Mouse (Mus musculus) hindbrain, postnatal 0 days (tissue): ENCODE measurements around the gene Atp6v0a1. TPM values are rescaled to one million over a fixed set of nuclear protein-coding genes. Genes with fewer than 3 reads are reported as not detected.

ENCODE experiments used
- ATAC-seq: fragments of 200-750 bp; cut with Nextera tagmentation; 2 replicates; pipeline ENCODE4 v1.8.0; 2017; ENCODE audit warnings: mild to moderate bottlenecking, moderate TSS enrichment, moderate library complexity
- DNase-seq: peaks from one replicate; pipeline ENCODE4 v3.0.0-alpha.2; 2015; ENCODE audit warnings: low spot score
- H3K27ac ChIP-seq: fragments of 300-500 bp; sonication (generic); 2 replicates; pipeline ENCODE4 v1.5.1; 2014; ENCODE audit warnings: mild to moderate bottlenecking
- H3K27me3 ChIP-seq: fragments of 300-500 bp; sonication (generic); 2 replicates; pipeline ENCODE4 v1.6.1; 2014; ENCODE audit warnings: low read length, mixed read lengths; ENCODE audit not compliant: insufficient read depth
- H3K36me3 ChIP-seq: fragments of 300-500 bp; sonication (generic); 2 replicates; pipeline ENCODE4 v1.6.1; 2014; ENCODE audit warnings: low read length, mixed read lengths; ENCODE audit not compliant: insufficient read depth
- H3K4me1 ChIP-seq: fragments of 300-500 bp; sonication (generic); 2 replicates; pipeline ENCODE4 v1.6.1; 2014; ENCODE audit warnings: antibody characterized with exemption, low read length, mixed read lengths; ENCODE audit not compliant: insufficient read depth
- H3K4me2 ChIP-seq: fragments of 300-500 bp; sonication (generic); 2 replicates; pipeline ENCODE4 v1.6.1; 2014; ENCODE audit warnings: low read depth, mild to moderate bottlenecking, low read length, moderate library complexity, mixed read lengths
- H3K4me3 ChIP-seq: fragments of 300-500 bp; sonication (generic); 2 replicates; pipeline ENCODE4 v1.5.1; 2014; ENCODE audit warnings: low read length
- H3K9ac ChIP-seq: fragments of 300-500 bp; sonication (generic); replicated peaks from 2 replicates; pipeline ENCODE4 v1.6.1; 2014; ENCODE audit warnings: mild to moderate bottlenecking, low read length, moderate library complexity, mixed read lengths
- H3K9me3 ChIP-seq: fragments of 300-500 bp; sonication (generic); 2 replicates; pipeline ENCODE4 v1.6.1; 2016; ENCODE audit warnings: low read length, mixed read lengths
- CTCF ChIP-seq: IDR thresholded peaks from 2 replicates; pipeline ENCODE4 v1.5.1; 2016; ENCODE audit warnings: antibody characterized with exemption, control low read depth, low read depth
- WGBS: fragments of 180-500 bp; shearing (Covaris S2); extraction: QIAGEN DNeasy Blood & Tissue Kit; methylation state at CpG from one replicate; pipeline ENCODE4 v1.1.7; 2014; 5-methylcytosine and 5-hydroxymethylcytosine counted together
- polyA plus RNA-seq: library from polyadenylated mRNA; unstranded; fragments of >200 nt; fragmentation: Nextera tagmentation; extraction: Ambion mirVana; gene quantifications from 2 replicates; pipeline ENCODE4 v1.2.1, GENCODE M21; 2015
- total RNA-seq: library from RNA; depleted of rRNA; stranded (reverse); fragments of >200 nt; gene quantifications from 2 replicates; pipeline ENCODE4 v1.2.3, GENCODE M21; 2014

Gene Atp6v0a1
- total and polyA plus RNA-seq, 2 experiments from 2014 or later, result 181 to 213 TPM

DNA sequence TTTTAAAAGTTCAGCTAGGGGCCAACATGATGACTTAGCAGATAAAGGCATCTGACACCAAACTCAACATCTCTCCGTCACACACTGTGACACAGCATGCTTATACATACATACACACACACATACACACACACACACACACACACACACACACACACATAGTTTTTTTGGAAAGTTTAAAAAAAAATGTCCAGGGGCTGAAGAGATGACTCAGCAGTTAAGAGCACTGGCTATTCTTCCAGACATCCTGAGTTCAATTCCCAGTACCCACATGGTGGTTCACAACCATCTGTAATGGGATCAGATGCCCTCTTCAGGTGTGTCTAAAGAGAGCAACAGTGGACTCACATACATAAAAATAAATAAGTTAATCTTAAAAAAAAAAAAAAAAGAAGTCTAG lies 22.2 kb downstream of the Atp6v0a1 start:
- DNase-seq (no peak), ATAC-seq (no peak)
- no peak for TF ChIP-seq CTCF
- Histone ChIP-seq H3K9me3 (no peaks in the 10 kb centered on the region), H3K4me3 (no peak overlapping the region), H3K27me3 (no peaks in the 10 kb centered on the region), H3K9ac (no peak overlapping the region), H3K4me2 (no peak overlapping the region), H3K27ac (no peak overlapping the region), H3K4me1 (no peaks in the 10 kb centered on the region), H3K36me3 (peaks cover 76% of the 10 kb centered on the region)
- 100% methylated on average over 1 of the region's 1 CpGs for WGBS

- Histone ChIP-seq H3K9me3 (no peaks in the 10 kb centered on the region), H3K4me1 (no peaks in the 10 kb centered on the region), H3K27me3 (no peaks in the 10 kb centered on the region), H3K36me3 (peaks cover 75% of the 10 kb centered on the region), H3K9ac (no peak overlapping the region), H3K4me3 (no peak overlapping the region), H3K27ac (no peak overlapping the region), H3K4me2 (no peak overlapping the region)
- TF ChIP-seq CTCF, result no peak
- 94% methylated on average over 17 of the region's 17 CpGs for WGBS
- DNase-seq (no peak), ATAC-seq (no peak)
These were observed 24.7 kb downstream of the Atp6v0a1 start for GRCm38 (mm10) chr11:101033856-101034500.

GRCm38 (mm10) chr11:101034614-101035327 lies 25.5 kb downstream of the Atp6v0a1 start:
- no peak for DNase-seq
- WGBS, result 80% methylated on average over 8 of the region's 8 CpGs
- ATAC-seq, result no peak
- no peaks in the 10 kb centered on the region for H3K9me3 ChIP-seq
- H3K27me3 ChIP-seq, result no peaks in the 10 kb centered on the region
- no peak overlapping the region for H3K27ac ChIP-seq
- no peak overlapping the region for H3K4me3 ChIP-seq
- no peak for TF ChIP-seq CTCF
- no peak overlapping the region for H3K9ac ChIP-seq
- H3K4me1 ChIP-seq, result no peaks in the 10 kb centered on the region
- H3K36me3 ChIP-seq, result peaks cover 75% of the 10 kb centered on the region
- H3K4me2 ChIP-seq, result no peak overlapping the region

DNA sequence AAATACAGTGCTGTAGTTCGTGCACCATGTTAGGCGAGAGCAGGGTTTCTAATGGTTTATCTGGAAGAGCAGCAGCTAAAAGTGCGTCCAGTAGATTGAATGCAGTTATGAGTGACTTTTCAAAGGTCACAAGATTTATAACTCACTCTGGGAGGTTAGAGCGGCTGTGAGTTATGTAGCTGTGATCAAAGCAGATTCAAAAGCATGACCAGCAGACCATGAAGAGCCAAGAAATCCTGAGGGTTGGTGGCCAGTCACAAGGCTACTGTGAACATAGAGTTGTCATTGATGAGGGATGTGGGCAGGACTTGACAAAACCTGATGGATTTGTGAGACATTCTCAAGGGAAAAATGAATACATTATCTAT lies 26.1 kb downstream of the Atp6v0a1 start:
- Histone ChIP-seq H3K4me1 (no peaks in the 10 kb centered on the region), H3K4me3 (no peak overlapping the region), H3K36me3 (peaks cover 75% of the 10 kb centered on the region), H3K9me3 (no peaks in the 10 kb centered on the region), H3K27ac (no peak overlapping the region), H3K27me3 (no peaks in the 10 kb centered on the region), H3K9ac (no peak overlapping the region), H3K4me2 (no peak overlapping the region)
- WGBS, result 79% methylated on average over 4 of the region's 4 CpGs
- ATAC-seq, result no peak
- DNase-seq, result no peak
- TF ChIP-seq CTCF, result no peak

- Histone ChIP-seq H3K36me3 (peaks cover 77% of the 10 kb centered on the region), H3K4me2 (no peak overlapping the region), H3K4me1 (no peaks in the 10 kb centered on the region), H3K27ac (no peak overlapping the region), H3K4me3 (no peak overlapping the region), H3K27me3 (no peaks in the 10 kb centered on the region), H3K9me3 (no peaks in the 10 kb centered on the region), H3K9ac (no peak overlapping the region)
- WGBS, result 59% methylated on average over 10 of the region's 10 CpGs
- DNase-seq (no peak), ATAC-seq (no peak)
- TF ChIP-seq CTCF, result no peak
These were observed 28.5 kb downstream of the Atp6v0a1 start for GRCm38 (mm10) chr11:101037795-101038194.

GRCm38 (mm10) chr11:101045826-101046225 lies 36.6 kb downstream of the Atp6v0a1 start:
- no peak overlapping the region for H3K4me3 ChIP-seq

DNA sequence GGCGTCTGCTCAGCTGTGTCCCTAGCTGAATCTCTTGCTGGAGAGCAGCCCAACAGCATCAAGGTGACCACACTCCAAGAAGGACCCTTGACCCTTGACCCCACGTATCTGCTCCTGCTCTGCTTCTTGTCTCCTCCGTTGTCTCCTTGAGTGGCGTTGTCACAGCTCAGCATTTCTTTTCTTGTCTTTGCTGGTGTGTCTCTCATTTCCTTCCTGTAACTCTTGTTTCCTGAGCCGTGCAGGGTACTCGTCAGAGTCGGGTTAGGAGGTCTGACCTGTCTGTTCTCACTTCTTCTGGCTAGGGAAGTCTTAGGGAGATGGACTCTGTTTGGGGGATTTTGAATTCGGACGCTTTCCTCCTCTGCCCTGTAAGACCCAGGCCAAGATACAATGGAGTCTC lies 37.2 kb downstream of the Atp6v0a1 start:
- peaks cover 88% of the 10 kb centered on the region for H3K36me3 ChIP-seq
- 63% methylated on average over 9 of the region's 9 CpGs for WGBS
- DNase-seq (no peak), ATAC-seq (no peak)
- no peaks in the 10 kb centered on the region for H3K9me3 ChIP-seq
- H3K27me3 ChIP-seq, result no peaks in the 10 kb centered on the region
- no peak overlapping the region for H3K4me3 ChIP-seq
- H3K4me1 ChIP-seq, result no peaks in the 10 kb centered on the region
- H3K9ac ChIP-seq, result no peak overlapping the region
- no peak for TF ChIP-seq CTCF
- H3K27ac ChIP-seq, result no peak overlapping the region
- no peak overlapping the region for H3K4me2 ChIP-seq

More at GRCm38 (mm10) chr11:101045826-101046225, 36.6 kb downstream of the Atp6v0a1 start:
- 92% methylated on average over 4 of the region's 4 CpGs for WGBS
- no peak for TF ChIP-seq CTCF
- no peak overlapping the region for H3K27ac ChIP-seq
- H3K4me2 ChIP-seq, result no peak overlapping the region
- DNase-seq (no peak), ATAC-seq (no peak)
- no peak overlapping the region for H3K9ac ChIP-seq
- no peaks in the 10 kb centered on the region for H3K27me3 ChIP-seq
- peaks cover 90% of the 10 kb centered on the region for H3K36me3 ChIP-seq
- no peaks in the 10 kb centered on the region for H3K4me1 ChIP-seq
- H3K9me3 ChIP-seq, result no peaks in the 10 kb centered on the region
